In genomic region chr5:114801049-114801448, GRCm38 (mm10) we compare ENCODE assay signal across 13 mouse cellular contexts. TPM values are rescaled to one million over a fixed set of nuclear protein-coding genes. Genes with fewer than 3 reads are reported as not detected.
A peak's percentile ranks its signal among the peaks of the same experiment; 100 is the strongest.
DNase-seq lines count a peak whose midpoint lies in the region; ATAC-seq lines count a peak whose summit lies in the region.
"Had no signal": no experiment of that assay in that cellular context is flagged by ENCODE, and none has a peak within 500 bp of the region (broad histone marks: within the 10 kb centered on the region; RNA-seq: fewer than 3 reads in every experiment).

No protein-coding gene starts in this region.

- H3K27me3 ChIP-seq in hindbrain, embryonic 10.5 days (ENCODE audit: insufficient read depth, poor library complexity, severe bottlenecking), result no peaks in the 10 kb centered on the region
- no peaks in the 10 kb centered on the region for H3K27me3 ChIP-seq in hindbrain, embryonic 12.5 days
- H3K27me3 ChIP-seq in liver, embryonic 12.5 days (replicated peaks), result no peaks in the 10 kb centered on the region
- H3K27me3 ChIP-seq: neural tube, embryonic 13.5 days had no signal

- no peak overlapping the region for H3K9ac ChIP-seq in hindbrain, embryonic 12.5 days
- no peak overlapping the region for H3K9ac ChIP-seq in liver, embryonic 12.5 days
- H3K9ac ChIP-seq: neural tube, embryonic 13.5 days had no signal

- no peak overlapping the region for H3K4me3 ChIP-seq in hindbrain, embryonic 10.5 days
- no peak overlapping the region for H3K4me3 ChIP-seq in hindbrain, embryonic 12.5 days
- H3K4me3 ChIP-seq in liver, embryonic 12.5 days, result no peak overlapping the region
- H3K4me3 ChIP-seq: limb, embryonic 10.5 days; neural tube, embryonic 13.5 days had no signal

- 17% methylated on average over 8 of the region's 8 CpGs for WGBS in hindbrain, embryonic 10.5 days
- 17% methylated on average over 8 of the region's 8 CpGs for WGBS in hindbrain, embryonic 12.5 days
- WGBS in liver, embryonic 12.5 days (ENCODE audit: insufficient replicate concordance), result 14% methylated on average over 8 of the region's 8 CpGs

- peak; percentile 46 for DNase-seq in hindbrain, embryonic 10.5 days (ENCODE audit: low spot score)
- DNase-seq in A20 (ENCODE audit: low read depth, low spot score), result peak; percentile 68
- DNase-seq in R1 (ENCODE audit: low read depth, low spot score), result peak; percentile 94
- DNase-seq in gastrocnemius, postnatal 25 days, result no peak
- no peak for DNase-seq in heart, adult 8-10 months (ENCODE audit: low spot score)
- DNase-seq in kidney, adult 9 months, result no peak
- DNase-seq: heart, adult 11 months had no signal

- ATAC-seq in hindbrain, embryonic 12.5 days (ENCODE audit: low FRiP score), result no peak
- peak; percentile 72 for ATAC-seq in liver, embryonic 12.5 days
- ATAC-seq: hindbrain, postnatal 0 days had no signal

- H3K36me3 ChIP-seq in hindbrain, embryonic 10.5 days, result peaks cover 90% of the 10 kb centered on the region
- peaks cover 73% of the 10 kb centered on the region for H3K36me3 ChIP-seq in hindbrain, embryonic 12.5 days
- H3K36me3 ChIP-seq in liver, embryonic 12.5 days, result peaks cover 99% of the 10 kb centered on the region

- peaks cover 30% of the 10 kb centered on the region for H3K4me1 ChIP-seq in hindbrain, embryonic 10.5 days (replicated peaks)
- peaks cover 19% of the 10 kb centered on the region for H3K4me1 ChIP-seq in hindbrain, embryonic 12.5 days
- peaks cover 41% of the 10 kb centered on the region for H3K4me1 ChIP-seq in liver, embryonic 12.5 days

- no peak overlapping the region for H3K4me2 ChIP-seq in hindbrain, embryonic 12.5 days (replicated peaks)
- peak overlapping the region; percentile 17; the same call in 1 of the 2 replicates for H3K4me2 ChIP-seq in liver, embryonic 12.5 days
- H3K4me2 ChIP-seq: neural tube, embryonic 13.5 days had no signal

- peak overlapping the region; percentile 62; the same call in 1 of the 2 replicates for H3K27ac ChIP-seq in hindbrain, embryonic 10.5 days
- no peak overlapping the region for H3K27ac ChIP-seq in hindbrain, embryonic 12.5 days
- no peak overlapping the region for H3K27ac ChIP-seq in liver, embryonic 12.5 days
- H3K27ac ChIP-seq: hindbrain, postnatal 0 days; limb, embryonic 10.5 days; macrophage; neural tube, embryonic 13.5 days had no signal

- H3K9me3 ChIP-seq in hindbrain, embryonic 10.5 days, result no peaks in the 10 kb centered on the region
- H3K9me3 ChIP-seq in hindbrain, embryonic 12.5 days (replicated peaks), result no peaks in the 10 kb centered on the region
- no peaks in the 10 kb centered on the region for H3K9me3 ChIP-seq in liver, embryonic 12.5 days (replicated peaks)
- H3K9me3 ChIP-seq: limb, embryonic 10.5 days; neural tube, embryonic 13.5 days had no signal

RNA-seq across cellular contexts. Expression of gene 1500011B03Rik, which starts 22.2 kb away (rescaled TPM):
- 126 and 159 TPM in 2 replicates for polyA plus RNA-seq in hindbrain, embryonic 10.5 days (2016; fragmentation: Nextera tagmentation; extraction: Ambion mirVana)
- 165 TPM in 2 replicates for polyA plus RNA-seq in hindbrain, embryonic 12.5 days (2016; fragmentation: Nextera tagmentation; extraction: Ambion mirVana)
- polyA plus RNA-seq in liver, embryonic 12.5 days (2016; fragmentation: Nextera tagmentation; extraction: Ambion mirVana), result 37.4 and 41.8 TPM in 2 replicates
- 1 to 10 TPM; 5.6 to 7.0 TPM for total RNA-seq in gastrocnemius, postnatal 25 days (2021)
- 1 to 10 TPM; 3.6 to 6.3 (median 4.7) TPM for total RNA-seq in heart, adult 8-10 months (2022)

RNA-seq across cellular contexts. Expression of gene Git2, which starts 25.7 kb away (rescaled TPM):
- 39.3 and 39.7 TPM in 2 replicates for polyA plus RNA-seq in hindbrain, embryonic 10.5 days (2016; fragmentation: Nextera tagmentation; extraction: Ambion mirVana)
- polyA plus RNA-seq in hindbrain, embryonic 12.5 days (2016; fragmentation: Nextera tagmentation; extraction: Ambion mirVana), result 47.2 and 57.1 TPM in 2 replicates
- 28.1 and 28.3 TPM in 2 replicates for polyA plus RNA-seq in liver, embryonic 12.5 days (2016; fragmentation: Nextera tagmentation; extraction: Ambion mirVana)
- total RNA-seq in gastrocnemius, postnatal 25 days (2021), result 10 to 100 TPM; 16.1 to 21.7 TPM
- total RNA-seq in heart, adult 8-10 months (2022), result 10 to 100 TPM; 27.9 to 34.6 (median 30.5) TPM

RNA-seq across cellular contexts. Expression of gene Ankrd13a, which starts 26.6 kb away (rescaled TPM):
- polyA plus RNA-seq in hindbrain, embryonic 10.5 days (2016; fragmentation: Nextera tagmentation; extraction: Ambion mirVana), result 59.7 and 74.1 TPM in 2 replicates
- 80.2 and 81.9 TPM in 2 replicates for polyA plus RNA-seq in hindbrain, embryonic 12.5 days (2016; fragmentation: Nextera tagmentation; extraction: Ambion mirVana)
- polyA plus RNA-seq in liver, embryonic 12.5 days (2016; fragmentation: Nextera tagmentation; extraction: Ambion mirVana), result 85.2 and 87.5 TPM in 2 replicates
- total RNA-seq in gastrocnemius, postnatal 25 days (2021), result 10 to 100 TPM; 21.7 to 22.1 TPM
- total RNA-seq in heart, adult 8-10 months (2022), result 10 to 100 TPM; 28.0 to 34.3 (median 30.1) TPM

RNA-seq across cellular contexts. Expression of gene 4930519G04Rik, which starts 52.4 kb away (rescaled TPM):
- polyA plus RNA-seq in hindbrain, embryonic 10.5 days (2016; fragmentation: Nextera tagmentation; extraction: Ambion mirVana), result not detected in 2 replicates
- polyA plus RNA-seq in hindbrain, embryonic 12.5 days (2016; fragmentation: Nextera tagmentation; extraction: Ambion mirVana), result not detected in 2 replicates
- not detected in 2 replicates for polyA plus RNA-seq in liver, embryonic 12.5 days (2016; fragmentation: Nextera tagmentation; extraction: Ambion mirVana)
- not detected for total RNA-seq in gastrocnemius, postnatal 25 days (2021)
- not detected for total RNA-seq in heart, adult 8-10 months (2022)
- total RNA-seq: hindbrain, postnatal 0 days had no signal
- polyA plus RNA-seq: hindbrain, postnatal 0 days; limb, embryonic 10.5 days; macrophage; neural tube, embryonic 13.5 days had no signal

RNA-seq across cellular contexts. Expression of gene Gm9936, which starts 57.4 kb away (rescaled TPM):
- polyA plus RNA-seq in hindbrain, embryonic 10.5 days (2016; fragmentation: Nextera tagmentation; extraction: Ambion mirVana), result 0.26 and 0.33 TPM in 2 replicates
- 0.56 and 0.76 TPM in 2 replicates for polyA plus RNA-seq in hindbrain, embryonic 12.5 days (2016; fragmentation: Nextera tagmentation; extraction: Ambion mirVana)
- not detected in 2 replicates for polyA plus RNA-seq in liver, embryonic 12.5 days (2016; fragmentation: Nextera tagmentation; extraction: Ambion mirVana)
- not detected for total RNA-seq in gastrocnemius, postnatal 25 days (2021)
- total RNA-seq in heart, adult 8-10 months (2022), result not detected
- polyA plus RNA-seq: limb, embryonic 10.5 days; macrophage had no signal

Comparison
In these comparisons a context has a peak if more than half of its experiments do, and no peak if none do; other contexts are left out.
1. DNase-seq: peak in hindbrain, embryonic 10.5 days (single experiment), A20 (single experiment) and R1 (single experiment); none in gastrocnemius, postnatal 25 days (single experiment), heart, adult 8-10 months (single experiment) and kidney, adult 9 months (single experiment).